Mouse (Mus musculus): Measurements from ENCODE around the gene Abcf2. TPM values are rescaled to one million over a fixed set of nuclear protein-coding genes. Genes with fewer than 3 reads are reported as not detected.

The Abcf2 gene
- polyA plus RNA-seq, 1 experiment from 2014 or later, result 80.9 TPM

DNA sequence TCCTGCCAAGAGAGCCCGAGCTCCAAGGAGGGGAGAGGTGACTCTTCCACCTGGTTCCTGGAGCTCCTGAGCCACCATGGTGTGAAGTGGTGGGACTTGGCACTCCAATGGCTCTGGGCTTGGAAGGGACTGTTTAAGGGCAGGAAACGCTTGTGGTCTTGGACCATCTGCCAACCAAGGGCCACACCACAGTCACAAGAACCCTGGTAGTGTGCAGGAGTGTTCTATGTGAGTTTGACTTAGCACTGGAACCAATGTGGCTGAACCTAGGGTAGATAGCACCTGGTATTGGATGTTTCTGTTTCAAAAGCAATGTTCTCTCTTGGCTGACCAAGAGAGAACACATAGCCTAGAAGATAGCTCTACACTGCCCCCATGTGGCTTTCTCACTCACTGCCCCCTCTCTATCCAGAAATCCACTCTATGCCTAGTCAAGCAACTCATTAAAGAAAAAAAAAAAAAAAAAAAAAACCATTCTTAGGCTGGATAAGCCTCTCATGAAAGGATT lies 20.0 kb upstream of the Abcf2 start:
- ATAC-seq, result peak; percentile 19
- no peaks in the 10 kb centered on the region for H3K27me3 ChIP-seq (replicated peaks; ENCODE audit: control insufficient read depth, insufficient read depth, low read length)
- peaks cover 53% of the 10 kb centered on the region for H3K4me1 ChIP-seq (ENCODE audit: control insufficient read depth, insufficient read depth, low read depth, low read length)
- WGBS, result 35% methylated on average over 2 of the region's 2 CpGs
- no peaks in the 10 kb centered on the region for H3K9me3 ChIP-seq (ENCODE audit: control insufficient read depth, low read length)
- peak overlapping the region; percentile 88 for H3K27ac ChIP-seq (ENCODE audit: low read depth, low read length)
- H3K4me2 ChIP-seq (ENCODE audit: low read length), result peak overlapping the region; percentile 50
- peak overlapping the region; percentile 55; the same call in 1 of the 2 replicates for H3K9ac ChIP-seq (ENCODE audit: low read depth, low read length)
- peak overlapping the region; percentile 13; the same call in 1 of the 2 replicates for H3K4me3 ChIP-seq (ENCODE audit: low read length)
- H3K36me3 ChIP-seq (ENCODE audit: control insufficient read depth, insufficient read depth, low read length), result peaks cover 23% of the 10 kb centered on the region

DNA sequence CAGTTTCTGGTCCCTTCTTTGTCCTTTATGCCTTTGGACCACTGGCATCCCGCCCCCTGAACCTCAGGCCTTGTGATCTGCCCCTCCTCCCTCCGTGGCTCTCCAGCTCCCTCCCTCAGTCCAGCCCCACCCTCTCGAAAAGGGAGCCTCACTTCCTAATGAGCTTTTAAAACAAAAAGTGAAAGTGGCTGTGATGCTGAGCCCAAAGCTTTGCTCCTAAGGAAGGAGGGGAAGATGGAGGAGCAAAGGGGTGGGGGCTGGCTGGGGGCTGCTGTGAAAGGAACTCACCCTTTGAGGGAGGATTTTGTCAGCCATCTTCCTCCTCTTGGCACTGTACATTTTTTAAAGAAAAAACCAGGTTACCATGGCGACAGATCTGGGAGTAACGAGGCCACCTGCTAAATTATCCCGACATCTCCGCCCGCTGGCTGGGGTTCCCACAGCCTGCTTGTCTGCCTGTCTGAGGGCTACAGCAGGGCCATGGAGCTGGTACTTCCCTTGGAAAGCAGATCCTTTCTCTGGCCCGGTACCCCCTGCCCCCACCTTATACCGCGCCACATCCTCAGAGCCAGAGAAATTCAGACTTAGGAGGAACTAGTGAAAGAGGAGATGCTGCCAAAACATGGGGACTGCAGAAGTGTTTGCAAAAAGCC lies 19.4 kb upstream of the Abcf2 start:
- Histone ChIP-seq H3K9ac (ENCODE audit: low read depth, low read length) (peak overlapping the region; percentile 55), H3K9me3 (ENCODE audit: control insufficient read depth, low read length) (no peaks in the 10 kb centered on the region), H3K4me3 (ENCODE audit: low read length) (peak overlapping the region; percentile 13; the same call in 1 of the 2 replicates), H3K27me3 (replicated peaks; ENCODE audit: control insufficient read depth, insufficient read depth, low read length) (no peaks in the 10 kb centered on the region), H3K4me1 (ENCODE audit: control insufficient read depth, insufficient read depth, low read depth, low read length) (peaks cover 55% of the 10 kb centered on the region), H3K36me3 (ENCODE audit: control insufficient read depth, insufficient read depth, low read length) (peaks cover 29% of the 10 kb centered on the region), H3K4me2 (ENCODE audit: low read length) (peak overlapping the region; percentile 50), H3K27ac (ENCODE audit: low read depth, low read length) (peak overlapping the region; percentile 88)
- peak; percentile 54 for ATAC-seq
- WGBS, result 11% methylated on average over 11 of the region's 11 CpGs

DNA sequence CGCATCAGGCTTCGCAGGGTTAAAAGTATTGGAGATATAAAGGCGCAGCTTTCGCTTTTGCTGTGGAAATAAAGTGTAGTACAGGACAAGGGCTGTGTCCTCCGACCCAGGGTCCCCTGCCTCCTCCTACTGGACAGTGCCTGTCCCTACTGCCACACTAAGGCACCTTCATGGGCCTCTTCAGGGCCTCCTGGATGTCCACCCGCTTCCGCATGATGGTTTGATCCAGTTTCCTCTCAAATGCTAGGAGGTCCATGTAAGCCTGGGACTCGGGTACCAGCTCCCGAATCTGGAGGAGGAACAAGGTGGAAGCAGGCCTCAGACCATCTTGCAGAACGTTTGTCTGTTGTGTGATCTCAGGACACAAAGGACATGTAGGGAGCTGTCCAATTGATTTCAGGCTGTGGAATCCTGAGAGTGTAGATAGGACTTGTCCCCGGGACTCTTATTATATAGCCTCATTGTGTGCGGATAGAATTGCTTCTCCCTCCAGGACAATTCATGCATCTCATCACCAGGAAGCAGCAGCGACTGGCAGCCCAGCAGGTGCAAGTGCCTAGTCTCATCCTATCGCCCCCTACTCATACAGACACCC lies 18.6 kb upstream of the Abcf2 start:
- Histone ChIP-seq H3K4me3 (ENCODE audit: low read length) (no peak overlapping the region; the same call in 1 of the 2 replicates), H3K4me2 (ENCODE audit: low read length) (peak overlapping the region; percentile 50), H3K27me3 (replicated peaks; ENCODE audit: control insufficient read depth, insufficient read depth, low read length) (no peaks in the 10 kb centered on the region), H3K9ac (ENCODE audit: low read depth, low read length) (peak overlapping the region; percentile 55), H3K27ac (ENCODE audit: low read depth, low read length) (peak overlapping the region; percentile 88), H3K36me3 (ENCODE audit: control insufficient read depth, insufficient read depth, low read length) (peaks cover 31% of the 10 kb centered on the region), H3K4me1 (ENCODE audit: control insufficient read depth, insufficient read depth, low read depth, low read length) (peaks cover 51% of the 10 kb centered on the region), H3K9me3 (ENCODE audit: control insufficient read depth, low read length) (no peaks in the 10 kb centered on the region)
- 46% methylated on average over 14 of the region's 14 CpGs for WGBS
- no peak for ATAC-seq

DNA sequence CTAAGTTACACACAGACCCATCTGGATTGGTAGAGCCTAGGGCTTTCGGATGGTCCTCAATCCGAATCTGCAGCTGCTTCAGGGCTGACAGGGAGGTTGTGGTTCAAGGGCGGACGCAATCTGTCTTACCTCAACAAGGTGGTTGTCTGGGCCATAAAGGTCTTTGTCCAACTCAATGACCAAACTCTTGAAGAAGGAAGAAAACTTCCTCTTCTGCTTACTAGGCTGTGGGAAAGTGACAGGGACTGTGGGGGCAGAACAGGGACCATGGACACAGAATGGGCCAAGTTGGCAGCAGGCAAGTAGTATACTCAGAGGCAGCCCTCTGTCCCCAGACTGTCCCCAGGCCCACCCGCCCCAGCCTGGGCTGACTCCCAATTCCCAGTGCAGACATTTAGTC lies 18.0 kb upstream of the Abcf2 start:
- ATAC-seq, result no peak
- Histone ChIP-seq H3K27ac (ENCODE audit: low read depth, low read length) (peak overlapping the region; percentile 65; the same call in 1 of the 2 replicates), H3K4me2 (ENCODE audit: low read length) (no peak overlapping the region), H3K4me1 (ENCODE audit: control insufficient read depth, insufficient read depth, low read depth, low read length) (peaks cover 45% of the 10 kb centered on the region), H3K9ac (ENCODE audit: low read depth, low read length) (no peak overlapping the region), H3K27me3 (replicated peaks; ENCODE audit: control insufficient read depth, insufficient read depth, low read length) (no peaks in the 10 kb centered on the region), H3K9me3 (ENCODE audit: control insufficient read depth, low read length) (no peaks in the 10 kb centered on the region), H3K36me3 (ENCODE audit: control insufficient read depth, insufficient read depth, low read length) (peaks cover 34% of the 10 kb centered on the region), H3K4me3 (ENCODE audit: low read length) (no peak overlapping the region)
- WGBS, result 93% methylated on average over 5 of the region's 5 CpGs

DNA sequence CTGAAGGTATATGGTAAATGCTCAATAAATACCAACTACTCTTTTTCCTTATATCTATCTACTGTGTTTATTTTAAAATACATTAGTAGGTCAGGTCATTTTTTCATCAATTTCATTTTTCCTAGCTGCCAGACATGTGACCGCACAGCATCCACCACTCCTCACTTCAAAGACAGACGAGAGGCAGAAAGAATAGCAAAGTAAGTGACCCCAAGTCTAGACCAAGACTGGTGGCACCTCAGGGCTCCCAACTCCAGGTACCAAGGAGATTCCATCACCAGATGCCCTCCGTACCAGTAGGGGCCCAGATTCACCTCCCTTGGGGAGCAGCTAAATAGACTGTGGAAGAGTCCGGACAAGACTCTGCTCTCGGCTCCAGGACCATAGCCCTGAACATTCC lies 17.1 kb upstream of the Abcf2 start:
- peaks cover 35% of the 10 kb centered on the region for H3K36me3 ChIP-seq (ENCODE audit: control insufficient read depth, insufficient read depth, low read length)

DNA sequence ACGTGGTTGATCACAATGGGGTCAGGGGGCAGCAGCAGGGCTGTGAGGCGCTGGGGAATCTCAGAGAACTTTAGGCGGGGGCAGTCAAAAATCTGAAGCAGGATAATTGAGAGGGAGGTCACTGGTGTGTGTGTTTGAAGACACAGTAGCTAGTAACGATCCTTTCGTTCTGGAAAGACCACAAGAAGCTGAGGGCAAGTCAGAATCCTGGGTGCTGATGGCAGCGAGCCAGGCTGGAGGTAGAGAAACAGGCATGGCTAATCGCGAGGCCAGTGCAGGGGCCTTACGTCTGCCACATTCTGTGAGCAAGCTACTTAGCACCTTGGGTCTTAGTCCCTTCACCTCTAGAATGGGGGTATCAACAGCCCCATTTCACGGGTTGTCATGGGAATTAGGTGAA lies 16.7 kb upstream of the Abcf2 start:
- Histone ChIP-seq H3K27ac (ENCODE audit: low read depth, low read length) (no peak overlapping the region), H3K9ac (ENCODE audit: low read depth, low read length) (no peak overlapping the region), H3K4me3 (ENCODE audit: low read length) (no peak overlapping the region), H3K9me3 (ENCODE audit: control insufficient read depth, low read length) (no peaks in the 10 kb centered on the region), H3K27me3 (replicated peaks; ENCODE audit: control insufficient read depth, insufficient read depth, low read length) (no peaks in the 10 kb centered on the region), H3K4me2 (ENCODE audit: low read length) (no peak overlapping the region), H3K36me3 (ENCODE audit: control insufficient read depth, insufficient read depth, low read length) (peaks cover 36% of the 10 kb centered on the region), H3K4me1 (ENCODE audit: control insufficient read depth, insufficient read depth, low read depth, low read length) (peaks cover 36% of the 10 kb centered on the region)
- WGBS, result 76% methylated on average over 10 of the region's 10 CpGs
- ATAC-seq, result no peak

More for the DNA sequence above, 17.1 kb upstream of the Abcf2 start:
- Histone ChIP-seq H3K4me2 (ENCODE audit: low read length) (no peak overlapping the region), H3K9ac (ENCODE audit: low read depth, low read length) (no peak overlapping the region), H3K4me1 (ENCODE audit: control insufficient read depth, insufficient read depth, low read depth, low read length) (peaks cover 40% of the 10 kb centered on the region), H3K4me3 (ENCODE audit: low read length) (no peak overlapping the region), H3K27me3 (replicated peaks; ENCODE audit: control insufficient read depth, insufficient read depth, low read length) (no peaks in the 10 kb centered on the region), H3K27ac (ENCODE audit: low read depth, low read length) (no peak overlapping the region), H3K9me3 (ENCODE audit: control insufficient read depth, low read length) (no peaks in the 10 kb centered on the region)
- ATAC-seq, result no peak
- 89% methylated on average over 5 of the region's 5 CpGs for WGBS

DNA sequence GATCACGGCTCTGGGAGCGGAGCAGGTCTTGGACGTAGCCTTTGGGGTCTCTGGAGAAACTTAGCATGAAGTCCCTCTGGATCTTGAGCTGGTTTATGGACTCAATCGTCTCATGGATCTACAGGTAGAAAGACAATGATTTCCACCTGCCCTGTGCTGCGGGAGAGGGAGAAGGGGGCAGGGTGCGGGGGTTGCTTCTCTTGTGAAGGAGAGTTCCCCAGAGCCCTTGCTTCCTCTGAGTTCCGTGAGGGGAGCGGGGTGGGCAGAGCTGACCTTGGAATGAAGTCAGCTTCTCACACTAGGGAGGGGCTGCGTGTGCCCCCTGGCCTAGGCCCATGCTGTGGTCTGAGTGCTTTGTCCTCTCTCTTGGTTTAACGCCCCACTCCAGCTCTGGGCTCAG lies 16.0 kb upstream of the Abcf2 start:
- no peak overlapping the region for H3K27ac ChIP-seq (ENCODE audit: low read depth, low read length)
- no peak for ATAC-seq
- H3K4me2 ChIP-seq (ENCODE audit: low read length), result no peak overlapping the region
- H3K4me1 ChIP-seq (ENCODE audit: control insufficient read depth, insufficient read depth, low read depth, low read length), result peaks cover 36% of the 10 kb centered on the region
- H3K27me3 ChIP-seq (replicated peaks; ENCODE audit: control insufficient read depth, insufficient read depth, low read length), result no peaks in the 10 kb centered on the region
- H3K9me3 ChIP-seq (ENCODE audit: control insufficient read depth, low read length), result no peaks in the 10 kb centered on the region
- no peak overlapping the region for H3K4me3 ChIP-seq (ENCODE audit: low read length)
- WGBS, result 68% methylated on average over 10 of the region's 10 CpGs
- no peak overlapping the region for H3K9ac ChIP-seq (ENCODE audit: low read depth, low read length)
- H3K36me3 ChIP-seq (ENCODE audit: control insufficient read depth, insufficient read depth, low read length), result peaks cover 36% of the 10 kb centered on the region

DNA sequence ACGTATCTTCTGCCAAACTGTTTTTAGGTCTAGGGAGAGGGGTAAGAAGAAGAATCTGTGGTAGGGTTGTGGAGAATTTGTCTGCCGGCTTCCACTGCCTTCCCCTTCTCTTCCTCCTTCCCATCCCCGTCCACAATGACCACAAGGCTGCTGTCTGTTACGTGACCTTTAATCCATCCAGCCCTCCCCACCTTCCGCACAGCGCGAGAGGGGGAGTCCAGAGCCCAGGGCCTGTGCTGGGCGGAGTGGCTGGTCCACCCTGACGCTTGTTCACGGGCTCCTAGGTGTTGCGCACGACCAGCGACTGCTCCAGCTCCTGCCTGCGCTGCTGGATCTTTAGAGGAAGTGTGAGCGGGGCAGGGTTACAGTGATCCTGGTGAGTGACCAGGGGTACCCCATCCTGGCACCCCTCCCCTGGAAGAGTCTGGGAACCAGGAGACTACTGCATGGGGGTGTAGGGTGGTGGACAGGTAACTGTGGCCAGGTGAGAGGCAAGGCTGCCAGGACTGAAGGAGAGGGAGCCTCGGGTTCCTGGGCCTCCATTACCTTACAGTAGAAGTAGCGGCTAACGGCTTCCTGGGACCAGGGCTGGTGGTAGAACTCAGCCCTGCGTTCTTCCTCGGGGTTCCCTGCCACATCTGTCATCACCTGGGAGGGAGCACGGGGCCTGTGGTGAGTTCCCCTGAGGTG lies 15.3 kb upstream of the Abcf2 start:
- WGBS, result 62% methylated on average over 21 of the region's 21 CpGs
- Histone ChIP-seq H3K9ac (ENCODE audit: low read depth, low read length) (peak overlapping the region; percentile 17; the same call in 1 of the 2 replicates), H3K4me1 (ENCODE audit: control insufficient read depth, insufficient read depth, low read depth, low read length) (peaks cover 37% of the 10 kb centered on the region), H3K27me3 (replicated peaks; ENCODE audit: control insufficient read depth, insufficient read depth, low read length) (no peaks in the 10 kb centered on the region), H3K4me3 (ENCODE audit: low read length) (no peak overlapping the region), H3K4me2 (ENCODE audit: low read length) (no peak overlapping the region), H3K36me3 (ENCODE audit: control insufficient read depth, insufficient read depth, low read length) (peaks cover 36% of the 10 kb centered on the region), H3K9me3 (ENCODE audit: control insufficient read depth, low read length) (no peaks in the 10 kb centered on the region), H3K27ac (ENCODE audit: low read depth, low read length) (no peak overlapping the region)
- no peak for ATAC-seq

Data from hindbrain, embryonic 16.5 days (tissue).